Mouse (Mus musculus): ENCODE measurements around the gene Vcp. TPM values are rescaled to one million over a fixed set of nuclear protein-coding genes. Genes with fewer than 3 reads are reported as not detected.

Gene Vcp
- polyA plus RNA-seq, 1 experiment from 2014 or later, result 692 TPM

- H3K27me3 ChIP-seq, result no peaks in the 10 kb centered on the region
- H3K4me1 ChIP-seq (replicated peaks), result peaks cover 22% of the 10 kb centered on the region
- no peak overlapping the region for H3K27ac ChIP-seq
- no peaks in the 10 kb centered on the region for H3K9me3 ChIP-seq
- 91% methylated on average over 7 of the region's 7 CpGs for WGBS
- ATAC-seq (ENCODE audit: insufficient number of reproducible peaks, insufficient read depth, low FRiP score, low TSS enrichment, low read depth), result no peak
- H3K4me2 ChIP-seq, result no peak overlapping the region
- no peak overlapping the region for H3K9ac ChIP-seq (replicated peaks)
- H3K4me3 ChIP-seq (replicated peaks), result no peak overlapping the region
- peaks cover 58% of the 10 kb centered on the region for H3K36me3 ChIP-seq
Observed at GRCm38 (mm10) chr4:43029121-43029520, 28.8 kb upstream of the Vcp start.

DNA sequence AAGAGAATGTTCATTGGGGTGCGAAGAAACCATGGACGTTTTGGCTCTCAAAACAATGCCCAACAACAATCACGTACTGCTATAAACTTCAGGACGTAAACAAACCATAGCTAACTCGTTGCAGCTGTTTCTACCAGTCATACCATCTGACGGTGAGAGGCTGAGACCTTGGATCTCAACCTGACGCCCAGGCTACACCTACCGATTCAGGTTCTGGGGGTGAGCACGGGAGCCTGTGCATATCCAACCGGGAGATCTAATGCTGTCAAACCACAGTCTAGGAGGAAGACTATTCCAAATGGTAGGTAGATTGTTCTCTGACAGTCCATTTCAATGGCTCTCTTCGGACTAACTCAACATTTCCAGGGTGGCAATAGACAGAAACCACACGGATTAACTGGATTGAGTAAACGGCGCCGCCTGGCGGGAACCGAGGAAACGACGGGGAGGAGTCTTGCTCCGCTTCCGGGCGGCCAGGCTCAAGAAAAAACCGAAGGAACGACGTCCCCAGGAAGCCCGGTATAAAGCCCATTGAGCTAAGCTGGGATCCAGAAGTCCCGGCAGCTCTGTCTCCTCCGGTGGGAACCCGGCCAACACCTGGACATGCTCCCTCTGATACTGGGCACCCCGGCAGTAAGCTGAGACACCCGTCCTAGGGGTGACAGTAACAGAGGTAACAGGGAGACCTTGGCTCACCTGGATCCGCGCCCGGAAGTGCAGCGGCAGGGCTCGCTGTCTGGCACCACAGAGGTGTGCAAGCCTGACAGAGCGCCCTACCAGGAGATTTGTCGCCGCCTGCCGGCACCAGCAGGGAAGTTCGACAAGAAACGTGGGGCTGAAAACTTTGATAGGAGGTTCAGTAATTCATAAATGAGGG lies 25.0 kb upstream of the Vcp start, which contains the start of gene Pigo:
Gene Pigo, minus strand, starts transcription at position 736 of the 877 bp plus-strand sequence.
- ATAC-seq (ENCODE audit: insufficient number of reproducible peaks, insufficient read depth, low FRiP score, low TSS enrichment, low read depth), result peak; percentile 86
- WGBS, result 7% methylated on average over 42 of the region's 42 CpGs
- peak within 1 kb of the TSS; percentile 74 for H3K4me2 ChIP-seq
- no peaks in the 10 kb centered on the region for H3K9me3 ChIP-seq
- peak within 1 kb of the TSS; percentile 88 for H3K27ac ChIP-seq
- peak within 1 kb of the TSS; percentile 61 for H3K4me3 ChIP-seq (replicated peaks)
- H3K4me1 ChIP-seq (replicated peaks), result peaks cover 15% of the 10 kb centered on the region
- no peaks in the 10 kb centered on the region for H3K27me3 ChIP-seq
- H3K9ac ChIP-seq (replicated peaks), result peak within 1 kb of the TSS; percentile 64
- H3K36me3 ChIP-seq, result peaks cover 78% of the 10 kb centered on the region

GRCm38 (mm10) chr4:43024673-43025072 lies 24.4 kb upstream of the Vcp start:
- no peaks in the 10 kb centered on the region for H3K9me3 ChIP-seq
- H3K9ac ChIP-seq (replicated peaks), result peak overlapping the region; percentile 64; the same call in 1 of the 2 replicates
- H3K4me1 ChIP-seq (replicated peaks), result peaks cover 9% of the 10 kb centered on the region
- peak overlapping the region; percentile 74 for H3K4me2 ChIP-seq
- H3K36me3 ChIP-seq, result peaks cover 82% of the 10 kb centered on the region
- no peaks in the 10 kb centered on the region for H3K27me3 ChIP-seq
- 0 out of 2 replicates have a peak overlapping the region, but pooled peaks have one; percentile 20 for H3K27ac ChIP-seq
- H3K4me3 ChIP-seq (replicated peaks), result peak overlapping the region; percentile 61
- 78% methylated on average over 14 of the region's 14 CpGs for WGBS
- ATAC-seq (ENCODE audit: insufficient number of reproducible peaks, insufficient read depth, low FRiP score, low TSS enrichment, low read depth), result no peak

GRCm38 (mm10) chr4:43021341-43021740 lies 21.0 kb upstream of the Vcp start:
- 80% methylated on average over 17 of the region's 17 CpGs for WGBS
- no peak overlapping the region for H3K4me2 ChIP-seq
- no peak overlapping the region for H3K4me3 ChIP-seq (replicated peaks)
- H3K9me3 ChIP-seq, result no peaks in the 10 kb centered on the region
- no peaks in the 10 kb centered on the region for H3K27me3 ChIP-seq
- H3K27ac ChIP-seq, result no peak overlapping the region
- peaks cover 9% of the 10 kb centered on the region for H3K4me1 ChIP-seq (replicated peaks)
- peaks cover 75% of the 10 kb centered on the region for H3K36me3 ChIP-seq
- H3K9ac ChIP-seq (replicated peaks), result no peak overlapping the region
- no peak for ATAC-seq (ENCODE audit: insufficient number of reproducible peaks, insufficient read depth, low FRiP score, low TSS enrichment, low read depth)

DNA sequence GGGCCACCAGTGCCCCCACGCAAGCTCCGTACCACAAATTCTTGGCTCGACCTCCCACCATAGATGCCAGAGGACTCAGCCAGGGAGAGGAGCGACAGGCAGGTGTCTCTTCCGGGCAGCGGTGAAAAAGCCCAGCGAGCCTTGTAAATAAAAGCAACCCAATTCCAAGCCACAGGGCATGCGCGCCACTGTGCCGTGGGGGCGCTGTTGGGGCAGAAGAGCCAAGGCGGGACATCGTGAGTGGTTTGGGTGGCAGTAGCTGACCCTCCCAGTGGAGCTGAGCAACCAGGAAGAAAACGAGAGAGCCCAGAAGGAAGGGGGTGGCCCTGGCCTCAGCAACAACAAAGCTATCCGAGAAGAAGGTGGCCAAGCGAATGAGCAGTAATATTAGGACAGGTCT lies 20.6 kb upstream of the Vcp start:
- 86% methylated on average over 16 of the region's 16 CpGs for WGBS
- no peak overlapping the region for H3K27ac ChIP-seq
- H3K27me3 ChIP-seq, result no peaks in the 10 kb centered on the region
- no peak overlapping the region for H3K4me2 ChIP-seq
- no peaks in the 10 kb centered on the region for H3K9me3 ChIP-seq
- no peak overlapping the region for H3K4me3 ChIP-seq (replicated peaks)
- ATAC-seq (ENCODE audit: insufficient number of reproducible peaks, insufficient read depth, low FRiP score, low TSS enrichment, low read depth), result no peak
- no peak overlapping the region for H3K9ac ChIP-seq (replicated peaks)
- peaks cover 9% of the 10 kb centered on the region for H3K4me1 ChIP-seq (replicated peaks)
- peaks cover 75% of the 10 kb centered on the region for H3K36me3 ChIP-seq

DNA sequence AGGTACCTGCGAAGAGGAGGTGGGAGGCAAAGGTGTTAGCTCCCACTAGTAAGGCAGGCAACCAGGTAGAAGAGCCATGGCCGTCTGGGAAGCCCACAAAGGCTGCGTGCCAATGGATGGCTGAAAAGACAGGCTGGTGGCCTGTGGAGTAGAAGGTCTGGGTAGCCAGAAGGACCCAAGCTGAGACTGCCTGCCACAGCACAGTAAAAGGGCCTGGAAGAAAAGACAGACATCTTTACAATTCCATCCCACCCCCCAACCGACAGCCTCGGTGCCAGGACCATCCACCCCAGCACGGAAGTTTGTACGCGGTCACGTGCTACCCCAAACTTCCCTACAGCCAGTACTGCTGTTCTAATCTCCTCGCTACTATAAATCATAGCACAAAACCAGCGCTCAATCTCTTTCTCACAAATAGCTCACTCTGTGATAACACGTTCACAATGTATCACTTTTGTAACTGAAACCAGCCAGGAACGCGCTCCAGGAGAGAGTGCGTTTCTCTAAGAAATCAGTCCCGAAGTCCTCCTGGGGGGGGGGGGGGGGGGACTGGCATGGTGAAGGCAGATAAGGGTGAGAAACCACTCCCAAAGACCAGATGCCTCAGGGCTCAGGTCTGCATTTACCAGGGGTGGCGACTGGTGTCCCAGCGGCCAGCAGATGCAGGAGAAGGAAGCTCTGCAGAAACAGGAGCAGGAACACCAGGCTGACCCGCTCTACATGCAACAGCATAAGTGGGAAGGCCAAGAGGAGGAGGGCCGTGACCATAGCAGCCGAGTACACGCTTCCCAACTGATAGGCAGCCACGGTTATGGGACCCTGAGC lies 19.5 kb upstream of the Vcp start:
- H3K27ac ChIP-seq, result no peak overlapping the region
- H3K4me3 ChIP-seq (replicated peaks), result no peak overlapping the region
- no peak overlapping the region for H3K9ac ChIP-seq (replicated peaks)
- no peak for ATAC-seq (ENCODE audit: insufficient number of reproducible peaks, insufficient read depth, low FRiP score, low TSS enrichment, low read depth)
- peaks cover 7% of the 10 kb centered on the region for H3K4me1 ChIP-seq (replicated peaks)
- H3K27me3 ChIP-seq, result no peaks in the 10 kb centered on the region
- no peaks in the 10 kb centered on the region for H3K9me3 ChIP-seq
- peaks cover 75% of the 10 kb centered on the region for H3K36me3 ChIP-seq
- WGBS, result 91% methylated on average over 23 of the region's 23 CpGs
- no peak overlapping the region for H3K4me2 ChIP-seq

DNA sequence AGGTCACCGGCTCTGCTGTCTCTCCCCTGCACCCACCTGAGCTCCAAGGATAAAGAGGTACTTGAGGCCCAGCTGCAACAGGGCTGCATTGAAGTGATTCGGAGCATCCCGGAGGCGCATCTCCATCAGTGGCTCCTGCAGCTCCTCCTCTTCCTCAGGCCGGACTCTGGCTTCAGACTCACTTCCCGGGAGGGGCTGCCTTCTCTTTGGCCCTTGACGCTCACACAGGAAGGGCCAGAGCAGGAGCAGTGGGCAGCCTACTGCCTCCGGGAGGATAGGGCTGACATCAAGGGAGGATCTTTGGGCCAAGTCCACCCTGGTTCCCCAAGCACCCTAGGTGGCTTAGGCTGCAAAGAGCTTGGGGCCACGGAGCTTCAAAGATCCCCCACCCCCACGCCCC lies 18.9 kb upstream of the Vcp start:
- WGBS, result 92% methylated on average over 10 of the region's 10 CpGs

DNA sequence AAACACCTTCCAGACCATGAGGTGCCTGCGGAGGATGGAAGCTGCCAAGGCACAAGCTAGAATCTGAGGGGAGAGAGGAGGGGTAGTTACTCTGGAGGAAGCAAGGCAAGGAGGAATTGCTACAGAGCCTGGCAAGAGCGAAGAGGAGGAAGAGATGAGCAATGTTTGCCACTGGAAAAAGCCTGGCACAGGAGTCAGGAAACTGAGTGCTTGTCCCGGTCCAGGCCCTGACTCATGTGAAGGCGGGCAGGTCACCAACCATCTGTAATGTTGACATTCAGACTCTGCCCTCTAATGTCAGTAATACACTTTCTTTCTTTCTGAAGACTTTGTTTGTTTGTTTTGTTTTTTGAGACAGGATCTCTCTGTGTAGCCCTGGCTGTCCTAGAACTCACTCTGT lies 17.8 kb upstream of the Vcp start:
- Histone ChIP-seq H3K4me1 (replicated peaks) (no peaks in the 10 kb centered on the region), H3K9ac (replicated peaks) (no peak overlapping the region), H3K4me2 (no peak overlapping the region), H3K27ac (no peak overlapping the region), H3K27me3 (no peaks in the 10 kb centered on the region), H3K9me3 (no peaks in the 10 kb centered on the region), H3K36me3 (peaks cover 61% of the 10 kb centered on the region), H3K4me3 (replicated peaks) (no peak overlapping the region)
- 95% methylated on average over 4 of the region's 4 CpGs for WGBS
- no peak for ATAC-seq (ENCODE audit: insufficient number of reproducible peaks, insufficient read depth, low FRiP score, low TSS enrichment, low read depth)

More for the DNA sequence above, 18.9 kb upstream of the Vcp start:
- no peak overlapping the region for H3K27ac ChIP-seq
- no peaks in the 10 kb centered on the region for H3K27me3 ChIP-seq
- no peak overlapping the region for H3K4me3 ChIP-seq (replicated peaks)
- no peaks in the 10 kb centered on the region for H3K9me3 ChIP-seq
- H3K4me2 ChIP-seq, result no peak overlapping the region
- peaks cover 70% of the 10 kb centered on the region for H3K36me3 ChIP-seq
- H3K4me1 ChIP-seq (replicated peaks), result no peaks in the 10 kb centered on the region
- no peak overlapping the region for H3K9ac ChIP-seq (replicated peaks)
- no peak for ATAC-seq (ENCODE audit: insufficient number of reproducible peaks, insufficient read depth, low FRiP score, low TSS enrichment, low read depth)

DNA sequence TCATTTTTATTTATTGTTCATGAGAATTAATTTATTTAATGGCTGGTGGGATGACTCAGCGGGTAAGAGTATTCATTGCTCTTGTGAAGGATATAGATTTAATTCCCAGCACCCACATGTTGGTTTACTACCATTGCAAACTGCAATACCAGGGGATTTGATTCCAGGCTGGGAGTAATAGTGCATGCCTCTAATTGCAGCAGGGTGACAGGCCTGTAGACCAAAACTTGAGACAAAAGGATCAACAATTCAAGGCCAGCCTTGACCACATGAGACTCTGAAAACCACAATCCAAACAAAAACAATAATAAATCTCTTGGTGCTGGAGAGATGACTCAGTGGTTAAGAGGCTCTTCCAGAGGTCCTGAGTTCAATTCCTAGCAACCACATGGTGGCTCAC lies 11.8 kb upstream of the Vcp start:
- ATAC-seq (ENCODE audit: insufficient number of reproducible peaks, insufficient read depth, low FRiP score, low TSS enrichment, low read depth), result no peak
- H3K9ac ChIP-seq (replicated peaks), result no peak overlapping the region
- no peaks in the 10 kb centered on the region for H3K36me3 ChIP-seq
- no peak overlapping the region for H3K4me3 ChIP-seq (replicated peaks)
- H3K27ac ChIP-seq, result no peak overlapping the region
- no peaks in the 10 kb centered on the region for H3K9me3 ChIP-seq
- H3K4me1 ChIP-seq (replicated peaks), result peaks cover 17% of the 10 kb centered on the region
- no peak overlapping the region for H3K4me2 ChIP-seq
- 97% methylated on average over 1 of the region's 1 CpGs for WGBS
- H3K27me3 ChIP-seq, result no peaks in the 10 kb centered on the region

- 2% methylated on average over 37 of the region's 37 CpGs for WGBS
- H3K27ac ChIP-seq, result peak within 1 kb of the TSS; percentile 79; the same call in 1 of the 2 replicates
Observed at GRCm38 (mm10) chr4:43010161-43011038, 10.1 kb upstream of the Vcp start, which contains the start of gene Fancg. Fancg (minus strand) TSS chr4:43010506.

More at GRCm38 (mm10) chr4:43010161-43011038, 10.1 kb upstream of the Vcp start, which contains the start of gene Fancg:
- H3K4me2 ChIP-seq, result peak within 1 kb of the TSS; percentile 82
- no peaks in the 10 kb centered on the region for H3K9me3 ChIP-seq
- peak within 1 kb of the TSS; percentile 70 for H3K4me3 ChIP-seq (replicated peaks)
- H3K4me1 ChIP-seq (replicated peaks), result peaks cover 17% of the 10 kb centered on the region
- ATAC-seq (ENCODE audit: insufficient number of reproducible peaks, insufficient read depth, low FRiP score, low TSS enrichment, low read depth), result peak; percentile 93
- H3K36me3 ChIP-seq, result peaks cover 14% of the 10 kb centered on the region
- H3K27me3 ChIP-seq, result no peaks in the 10 kb centered on the region
- peak within 1 kb of the TSS; percentile 69 for H3K9ac ChIP-seq (replicated peaks)
